Mouse (Mus musculus): ENCODE results near the gene Gfi1.

Gfi1 gene

DNA sequence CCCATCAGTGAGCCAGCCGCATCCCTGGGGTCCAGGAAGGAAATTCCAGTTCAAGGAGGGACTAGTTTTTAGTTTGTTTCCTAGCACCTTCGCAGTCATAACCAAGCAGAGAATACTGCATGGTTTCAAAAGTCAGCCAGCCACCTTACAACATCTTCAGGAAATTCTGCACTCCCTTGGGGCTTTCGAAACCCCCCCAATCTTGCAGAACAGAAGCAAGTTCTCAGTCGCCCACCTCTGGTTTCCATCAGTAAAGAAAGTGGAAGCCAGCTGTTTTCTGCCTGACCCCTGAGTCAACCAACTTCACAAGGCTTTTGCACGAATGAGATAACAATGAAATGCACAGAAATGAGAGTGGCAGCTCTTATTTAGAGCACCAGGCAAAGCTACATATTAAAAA is 47.4 kb downstream of the Gfi1 start:
- DNase-seq (ENCODE audit: low spot score in 2 of 2): no peak

All from urinary bladder, adult 18-20 months (tissue).